Mouse (Mus musculus) hindbrain, postnatal 0 days (tissue): Measurements from ENCODE around the gene Farsa. TPM values are rescaled to one million over a fixed set of nuclear protein-coding genes. Genes with fewer than 3 reads are reported as not detected.

Experiments
- ATAC-seq: fragments of 200-750 bp; cut with Nextera tagmentation; 2 replicates; pipeline ENCODE4 v1.8.0; 2017; ENCODE audit warnings: mild to moderate bottlenecking, moderate TSS enrichment, moderate library complexity
- DNase-seq: peaks from one replicate; pipeline ENCODE4 v3.0.0-alpha.2; 2015; ENCODE audit warnings: low spot score
- H3K27ac ChIP-seq: fragments of 300-500 bp; sonication (generic); 2 replicates; pipeline ENCODE4 v1.5.1; 2014; ENCODE audit warnings: mild to moderate bottlenecking
- H3K27me3 ChIP-seq: fragments of 300-500 bp; sonication (generic); 2 replicates; pipeline ENCODE4 v1.6.1; 2014; ENCODE audit warnings: low read length, mixed read lengths; ENCODE audit not compliant: insufficient read depth
- H3K36me3 ChIP-seq: fragments of 300-500 bp; sonication (generic); 2 replicates; pipeline ENCODE4 v1.6.1; 2014; ENCODE audit warnings: low read length, mixed read lengths; ENCODE audit not compliant: insufficient read depth
- H3K4me1 ChIP-seq: fragments of 300-500 bp; sonication (generic); 2 replicates; pipeline ENCODE4 v1.6.1; 2014; ENCODE audit warnings: antibody characterized with exemption, low read length, mixed read lengths; ENCODE audit not compliant: insufficient read depth
- H3K4me2 ChIP-seq: fragments of 300-500 bp; sonication (generic); 2 replicates; pipeline ENCODE4 v1.6.1; 2014; ENCODE audit warnings: low read depth, mild to moderate bottlenecking, low read length, moderate library complexity, mixed read lengths
- H3K4me3 ChIP-seq: fragments of 300-500 bp; sonication (generic); 2 replicates; pipeline ENCODE4 v1.5.1; 2014; ENCODE audit warnings: low read length
- H3K9ac ChIP-seq: fragments of 300-500 bp; sonication (generic); replicated peaks from 2 replicates; pipeline ENCODE4 v1.6.1; 2014; ENCODE audit warnings: mild to moderate bottlenecking, low read length, moderate library complexity, mixed read lengths
- H3K9me3 ChIP-seq: fragments of 300-500 bp; sonication (generic); 2 replicates; pipeline ENCODE4 v1.6.1; 2016; ENCODE audit warnings: low read length, mixed read lengths
- CTCF ChIP-seq: IDR thresholded peaks from 2 replicates; pipeline ENCODE4 v1.5.1; 2016; ENCODE audit warnings: antibody characterized with exemption, control low read depth, low read depth
- WGBS: fragments of 180-500 bp; shearing (Covaris S2); extraction: QIAGEN DNeasy Blood & Tissue Kit; methylation state at CpG from one replicate; pipeline ENCODE4 v1.1.7; 2014; 5-methylcytosine and 5-hydroxymethylcytosine counted together
- polyA plus RNA-seq: library from polyadenylated mRNA; unstranded; fragments of >200 nt; fragmentation: Nextera tagmentation; extraction: Ambion mirVana; gene quantifications from 2 replicates; pipeline ENCODE4 v1.2.1, GENCODE M21; 2015
- total RNA-seq: library from RNA; depleted of rRNA; stranded (reverse); fragments of >200 nt; gene quantifications from 2 replicates; pipeline ENCODE4 v1.2.3, GENCODE M21; 2014

The Farsa gene
- total and polyA plus RNA-seq, 2 experiments from 2014 or later = 86.1 to 89.8 TPM

DNA sequence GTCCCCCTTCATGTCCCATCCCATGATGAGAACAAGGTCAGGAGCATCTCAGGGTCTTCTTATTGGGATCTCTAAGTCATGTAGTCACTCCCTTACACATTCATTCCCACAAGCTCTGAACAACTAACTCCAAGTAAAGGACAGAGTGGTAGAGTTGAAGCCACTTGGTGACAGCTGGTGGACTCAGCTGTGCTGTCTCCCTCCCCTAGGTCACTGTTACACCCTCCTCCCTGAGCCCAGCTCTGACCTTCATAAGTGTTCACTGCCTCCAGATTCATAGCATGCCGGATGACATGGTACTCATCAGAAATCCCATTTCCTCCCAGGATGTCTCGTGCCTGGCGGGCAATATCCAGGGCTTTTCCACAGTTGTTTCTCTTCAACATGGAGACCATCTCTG is 31.5 kb downstream of the Farsa start:
- WGBS = 93% methylated on average over 3 of the region's 3 CpGs
- Histone ChIP-seq H3K9ac (no peak overlapping the region), H3K9me3 (no peaks in the 10 kb centered on the region), H3K27me3 (no peaks in the 10 kb centered on the region), H3K4me1 (peaks cover 8% of the 10 kb centered on the region; the same call in 1 of the 2 replicates), H3K36me3 (peaks cover 35% of the 10 kb centered on the region), H3K4me3 (no peak overlapping the region), H3K27ac (no peak overlapping the region), H3K4me2 (no peak overlapping the region)
- TF ChIP-seq CTCF = no peak
- ATAC-seq (no peak), DNase-seq (no peak)

DNA sequence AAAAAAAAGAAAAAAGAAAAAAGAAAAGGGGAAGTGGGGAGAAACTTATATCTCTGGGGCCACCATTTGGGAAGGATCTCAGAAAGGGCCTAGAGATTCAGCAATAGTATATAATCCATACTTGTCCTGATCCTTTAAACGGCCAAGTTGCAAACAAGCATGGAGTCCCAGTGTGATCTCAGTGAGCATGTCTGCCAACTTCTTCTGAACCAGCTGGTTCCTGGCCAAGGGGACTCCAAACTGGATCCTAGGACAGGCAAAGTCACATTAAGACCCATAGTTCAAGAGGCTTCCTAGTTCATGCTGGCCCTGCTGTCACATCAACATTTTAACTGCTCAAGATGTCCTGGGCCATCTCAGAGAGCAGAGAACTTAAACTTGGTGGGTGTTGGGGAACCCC is 32.4 kb downstream of the Farsa start:
- no peak for DNase-seq
- H3K4me3 ChIP-seq = no peak overlapping the region
- H3K4me1 ChIP-seq = peaks cover 11% of the 10 kb centered on the region
- H3K36me3 ChIP-seq = peaks cover 35% of the 10 kb centered on the region
- ATAC-seq = no peak
- H3K9ac ChIP-seq = no peak overlapping the region
- H3K27me3 ChIP-seq = no peaks in the 10 kb centered on the region
- no peak overlapping the region for H3K27ac ChIP-seq
- H3K4me2 ChIP-seq = no peak overlapping the region
- WGBS = 64% methylated on average over 1 of the region's 1 CpGs
- H3K9me3 ChIP-seq = no peaks in the 10 kb centered on the region
- TF ChIP-seq CTCF = no peak

GRCm38 (mm10) chr8:84892993-84893708 is 36.4 kb downstream of the Farsa start:
- Histone ChIP-seq H3K9me3 (no peaks in the 10 kb centered on the region), H3K36me3 (peaks cover 12% of the 10 kb centered on the region; the same call in 1 of the 2 replicates), H3K4me1 (peaks cover 14% of the 10 kb centered on the region), H3K4me3 (peak overlapping the region; percentile 62), H3K9ac (peak overlapping the region; percentile 66), H3K27me3 (no peaks in the 10 kb centered on the region), H3K4me2 (peak overlapping the region; percentile 97), H3K27ac (no peak overlapping the region)
- no peak for DNase-seq
- WGBS = 12% methylated on average over 31 of the region's 31 CpGs
- TF ChIP-seq CTCF = no peak
- peak; percentile 62 for ATAC-seq

GRCm38 (mm10) chr8:84893709-84894134 is 36.9 kb downstream of the Farsa start, which contains the start of gene Gcdh:
Gene Gcdh (minus strand): TSS chr8:84893921.
- H3K4me3 ChIP-seq = peak within 1 kb of the TSS; percentile 62
- under 1% methylated on average over 11 of the region's 11 CpGs for WGBS
- H3K27me3 ChIP-seq = no peaks in the 10 kb centered on the region
- peak; percentile 97 for DNase-seq
- H3K36me3 ChIP-seq = peaks cover 7% of the 10 kb centered on the region; the same call in 1 of the 2 replicates
- TF ChIP-seq CTCF = no peak; the same call in 1 of the 2 replicates
- H3K27ac ChIP-seq = no peak within 1 kb of the TSS
- peak within 1 kb of the TSS; percentile 97 for H3K4me2 ChIP-seq
- H3K9ac ChIP-seq = peak within 1 kb of the TSS; percentile 66
- peak; percentile 99 for ATAC-seq
- no peaks in the 10 kb centered on the region for H3K9me3 ChIP-seq
- peaks cover 14% of the 10 kb centered on the region for H3K4me1 ChIP-seq

DNA sequence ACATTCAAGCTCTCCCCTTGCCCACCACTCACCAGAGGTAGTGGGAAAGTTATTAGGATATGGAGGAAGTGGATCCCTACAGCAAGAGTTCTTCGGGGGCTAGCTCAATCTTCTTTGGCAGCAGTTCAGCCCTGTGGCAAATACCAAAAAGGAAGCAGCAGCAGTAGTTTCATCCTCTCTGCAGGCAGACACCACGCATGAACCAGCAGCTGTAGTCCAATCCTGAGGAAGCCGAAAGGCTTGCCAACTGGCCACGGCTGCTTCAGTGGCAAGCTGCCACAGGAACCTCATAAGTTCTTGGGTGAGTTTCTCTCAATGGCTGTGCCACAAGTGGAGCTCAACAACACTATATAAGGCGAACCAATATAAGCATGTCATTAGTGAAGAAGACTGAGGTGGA is 39.2 kb downstream of the Farsa start:
- Histone ChIP-seq H3K4me2 (no peak overlapping the region), H3K4me1 (peaks cover 14% of the 10 kb centered on the region), H3K9ac (no peak overlapping the region), H3K27me3 (no peaks in the 10 kb centered on the region; the same call in 1 of the 2 replicates), H3K9me3 (no peaks in the 10 kb centered on the region), H3K4me3 (no peak overlapping the region), H3K36me3 (peaks cover under 1% of the 10 kb centered on the region; the same call in 1 of the 2 replicates), H3K27ac (no peak overlapping the region)
- ATAC-seq (no peak), DNase-seq (no peak)
- WGBS = 78% methylated on average over 5 of the region's 5 CpGs
- TF ChIP-seq CTCF = no peak

- no peaks in the 10 kb centered on the region for H3K36me3 ChIP-seq
- DNase-seq (no peak), ATAC-seq (no peak)
- no peak overlapping the region for H3K9ac ChIP-seq
- TF ChIP-seq CTCF = no peak
- no peak overlapping the region for H3K27ac ChIP-seq
- no peaks in the 10 kb centered on the region for H3K9me3 ChIP-seq
- 72% methylated on average over 4 of the region's 4 CpGs for WGBS
- no peak overlapping the region for H3K4me3 ChIP-seq
- H3K4me2 ChIP-seq = no peak overlapping the region
- H3K4me1 ChIP-seq = 0 out of 2 replicates have a peak, but pooled peaks cover 4% of the 10 kb centered on the region
- H3K27me3 ChIP-seq = no peaks in the 10 kb centered on the region; the same call in 1 of the 2 replicates
Observed at GRCm38 (mm10) chr8:84901071-84901470, 44.3 kb downstream of the Farsa start.

DNA sequence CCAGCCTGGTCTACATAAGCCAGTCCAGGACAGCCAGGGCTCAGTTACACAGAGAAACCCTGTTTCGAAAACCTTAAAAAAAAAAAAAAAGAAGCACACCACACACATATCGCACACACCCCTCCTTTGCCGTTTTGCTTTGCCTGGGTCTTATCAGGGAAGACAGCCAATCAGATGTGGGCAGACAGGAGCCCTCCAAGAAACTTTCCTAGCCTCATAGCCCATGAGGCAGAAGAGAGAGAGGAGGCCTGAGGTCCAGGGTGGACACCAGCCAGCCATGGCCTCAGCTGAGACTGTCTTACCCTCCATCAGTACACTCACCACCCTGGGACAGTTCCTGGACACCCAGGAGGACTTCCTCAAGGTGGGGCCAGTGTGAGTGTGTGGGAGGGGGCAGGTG is 45.0 kb downstream of the Farsa start, which contains the start of gene Klf1:
Klf1 (plus strand) TSS at position 177 of the 400 bp plus-strand sequence.
- WGBS = 77% methylated on average over 3 of the region's 3 CpGs
- Histone ChIP-seq H3K9me3 (no peaks in the 10 kb centered on the region), H3K36me3 (no peaks in the 10 kb centered on the region), H3K27me3 (no peaks in the 10 kb centered on the region; the same call in 1 of the 2 replicates), H3K4me3 (peak within 1 kb of the TSS; percentile 46), H3K9ac (peak within 1 kb of the TSS; percentile 47), H3K27ac (no peak within 1 kb of the TSS), H3K4me2 (peak within 1 kb of the TSS; percentile 86), H3K4me1 (0 out of 2 replicates have a peak, but pooled peaks cover 4% of the 10 kb centered on the region)
- ATAC-seq = no peak
- no peak for DNase-seq
- no peak for TF ChIP-seq CTCF
